Mouse (Mus musculus) cerebellum, adult 18-20 months (tissue): ENCODE data around the gene Ifi203.
"Not testable (repeated sequence)": the region's sequence is repeated elsewhere in the genome, so short reads cannot be mapped to it uniquely, and the experiment has no call there.

Source experiments
- DNase-seq, 2 experiments: peaks; one replicate each; pipeline ENCODE4 v3.0.0; 2021

Gene Ifi203

GRCm38 (mm10) chr1:173941924-173942779 is at the start of gene Ifi203, which contains the start of gene Mndal:
Gene Ifi203 (minus strand): TSS chr1:173942672.
Gene Mndal (minus strand): TSS chr1:173942491.
- not testable (repeated sequence) for DNase-seq

DNA sequence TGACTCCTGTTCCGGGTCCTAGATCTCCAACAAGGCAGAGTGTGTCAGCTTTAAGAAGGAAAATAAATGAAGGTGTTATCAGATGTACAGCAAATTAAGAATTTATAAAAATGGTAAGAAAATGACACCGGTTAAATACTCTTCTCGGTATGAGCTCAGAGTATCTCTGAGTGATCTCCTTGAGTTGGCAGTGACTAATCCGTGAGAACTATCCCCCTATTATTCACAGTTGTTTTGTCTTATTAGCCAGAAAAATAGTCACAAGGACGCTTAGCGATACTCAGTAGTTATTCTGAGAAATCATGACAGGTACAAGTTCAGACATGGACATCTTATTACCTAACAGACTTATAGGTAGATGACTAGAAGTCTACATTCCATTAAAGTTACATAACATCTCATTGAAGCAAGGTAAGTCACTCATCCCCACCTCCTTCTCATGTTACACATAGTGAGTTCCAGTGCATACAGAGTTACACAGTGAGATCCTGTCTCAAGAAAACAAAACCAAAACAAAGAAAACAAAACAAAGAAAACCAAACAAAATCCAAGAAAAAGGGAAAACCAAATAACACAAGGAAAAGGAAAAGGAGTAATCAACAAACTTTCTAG is 40.3 kb upstream of the Ifi203 start, which contains the start of gene Ifi202b:
TSS of gene Ifi202b (minus strand) at position 51 of the 612 bp plus-strand sequence.
- DNase-seq, result not testable (repeated sequence)

- not testable (repeated sequence) for DNase-seq
Measured at GRCm38 (mm10) chr1:173981038-173981437, 38.6 kb upstream of the Ifi203 start.

- no peak for DNase-seq
Measured at GRCm38 (mm10) chr1:173977622-173978021, 35.1 kb upstream of the Ifi203 start.

DNA sequence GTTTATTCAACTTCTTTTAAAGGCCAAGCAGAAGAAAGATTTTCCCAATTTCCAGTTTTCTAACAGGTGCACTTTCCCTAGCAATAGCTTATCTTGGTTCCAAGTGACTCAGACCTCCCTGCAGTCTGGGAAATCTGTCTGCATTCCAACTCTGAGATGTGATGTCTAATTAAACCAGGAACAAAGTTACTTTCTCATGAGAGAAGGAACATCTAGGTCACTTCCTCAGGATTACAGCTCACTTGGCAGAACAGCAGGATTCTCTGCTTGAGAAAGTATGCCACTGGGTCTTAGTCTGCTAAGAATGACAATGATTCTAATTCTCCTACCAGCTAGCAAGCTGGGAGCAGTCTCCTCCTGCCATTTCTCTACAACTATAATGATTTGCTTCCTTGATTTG is 30.6 kb upstream of the Ifi203 start:
- DNase-seq, result no peak

- not testable (repeated sequence) for DNase-seq
Measured at GRCm38 (mm10) chr1:173961491-173961890, 19.0 kb upstream of the Ifi203 start.

DNA sequence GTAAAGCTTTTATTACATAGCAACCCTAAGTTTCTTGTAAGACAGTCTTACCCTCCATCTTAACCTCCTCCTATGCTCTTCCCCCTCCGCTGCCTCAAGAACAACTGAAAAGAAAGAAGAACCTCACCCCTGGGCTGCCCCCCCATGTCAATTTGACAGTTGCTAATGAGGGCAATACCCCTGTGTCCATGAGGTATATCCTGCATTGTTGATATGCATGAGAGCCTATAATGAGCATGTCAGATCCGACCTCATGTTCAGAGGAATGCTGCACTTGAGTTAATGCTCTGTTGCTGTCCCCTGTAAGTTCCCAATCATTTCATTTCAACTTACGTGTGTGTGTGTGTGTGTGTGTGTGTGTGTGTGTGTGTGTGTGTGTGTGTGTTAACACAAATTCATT is 17.5 kb upstream of the Ifi203 start:
- DNase-seq, result not testable (repeated sequence)

GRCm38 (mm10) chr1:173955839-173956527 is 13.5 kb upstream of the Ifi203 start:
- DNase-seq, result not testable (repeated sequence)

GRCm38 (mm10) chr1:173955071-173955796 is 12.8 kb upstream of the Ifi203 start:
- DNase-seq, result no peak

- DNase-seq, result no peak
Measured at GRCm38 (mm10) chr1:173953563-173953962, 11.1 kb upstream of the Ifi203 start.

DNA sequence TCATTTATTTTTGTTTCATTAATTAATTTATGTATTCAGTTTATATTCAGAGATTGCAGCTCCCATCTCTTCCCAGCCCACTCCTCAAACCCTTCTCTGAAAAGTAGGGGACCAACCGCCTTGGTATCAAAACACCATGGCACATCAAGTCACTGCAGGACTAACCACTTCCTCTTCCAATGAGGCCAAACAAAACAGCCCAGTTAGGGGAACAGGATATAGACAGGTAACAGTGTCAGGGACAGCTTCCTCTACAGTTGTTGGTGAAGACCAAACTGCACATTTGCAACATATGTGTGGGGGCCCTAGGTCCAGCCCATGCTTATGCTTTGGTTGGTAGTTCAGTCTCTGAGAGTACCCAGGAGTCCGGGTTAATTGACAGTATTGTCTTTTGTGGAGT is 6.6 kb upstream of the Ifi203 start:
- not testable (repeated sequence) for DNase-seq

GRCm38 (mm10) chr1:173942780-173943066 is 251 bp upstream of the Ifi203 start:
- not testable (repeated sequence) for DNase-seq

DNA sequence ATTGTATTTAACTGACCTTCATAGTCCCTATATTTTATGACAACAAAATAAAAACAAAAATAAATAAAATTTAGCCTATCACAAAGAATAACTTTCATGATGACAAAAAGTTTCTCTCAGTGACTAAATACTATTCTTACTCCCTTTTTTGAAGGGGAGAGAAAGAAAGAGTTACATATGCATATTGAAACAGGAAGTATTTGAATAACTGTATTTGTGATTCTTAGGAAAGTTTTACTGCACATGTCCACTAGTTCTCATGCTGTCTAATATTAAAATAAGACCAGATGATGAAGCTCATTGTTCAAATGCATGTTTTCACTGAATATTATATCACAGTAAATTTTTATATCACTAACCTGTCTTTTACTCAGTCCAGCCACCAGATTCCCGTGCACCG is 950 bp downstream of the Ifi203 start:
- DNase-seq, result not testable (repeated sequence)

GRCm38 (mm10) chr1:173919279-173919678 is 23.2 kb downstream of the Ifi203 start:
- not testable (repeated sequence) for DNase-seq

GRCm38 (mm10) chr1:173914559-173914958 is 27.9 kb downstream of the Ifi203 start:
- DNase-seq, result no peak

DNA sequence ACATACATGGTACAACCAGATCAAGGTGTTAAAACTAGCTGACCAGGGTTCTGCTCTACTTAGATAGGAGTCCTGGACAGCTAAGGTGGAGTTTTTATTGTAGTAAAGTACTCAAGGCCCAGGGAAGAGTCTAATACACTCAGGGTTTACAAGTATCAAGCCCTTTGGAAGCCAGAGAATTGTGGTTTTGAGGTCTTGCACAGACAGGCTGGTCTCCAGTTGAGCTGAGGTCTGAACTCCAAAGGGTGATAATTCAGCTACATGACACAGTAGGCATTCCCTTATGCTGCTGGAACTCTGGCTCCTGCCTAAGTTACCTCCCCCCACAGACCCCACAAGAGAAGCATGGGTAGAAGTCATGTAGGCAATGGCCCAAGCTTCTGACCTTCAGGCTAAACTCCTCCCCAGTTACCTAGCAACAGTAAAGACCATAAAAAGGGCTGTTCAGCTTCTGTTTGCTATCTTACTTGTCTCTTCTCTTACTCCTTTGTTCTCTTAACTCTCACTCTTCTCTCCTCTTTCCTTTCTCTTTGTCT is 29.1 kb downstream of the Ifi203 start:
- not testable (repeated sequence) for DNase-seq

- DNase-seq, result not testable (repeated sequence)
Measured at GRCm38 (mm10) chr1:173912548-173913255, 29.8 kb downstream of the Ifi203 start, which contains the start of gene Ifi211. Gene Ifi211 (minus strand): TSS chr1:173913046.

DNA sequence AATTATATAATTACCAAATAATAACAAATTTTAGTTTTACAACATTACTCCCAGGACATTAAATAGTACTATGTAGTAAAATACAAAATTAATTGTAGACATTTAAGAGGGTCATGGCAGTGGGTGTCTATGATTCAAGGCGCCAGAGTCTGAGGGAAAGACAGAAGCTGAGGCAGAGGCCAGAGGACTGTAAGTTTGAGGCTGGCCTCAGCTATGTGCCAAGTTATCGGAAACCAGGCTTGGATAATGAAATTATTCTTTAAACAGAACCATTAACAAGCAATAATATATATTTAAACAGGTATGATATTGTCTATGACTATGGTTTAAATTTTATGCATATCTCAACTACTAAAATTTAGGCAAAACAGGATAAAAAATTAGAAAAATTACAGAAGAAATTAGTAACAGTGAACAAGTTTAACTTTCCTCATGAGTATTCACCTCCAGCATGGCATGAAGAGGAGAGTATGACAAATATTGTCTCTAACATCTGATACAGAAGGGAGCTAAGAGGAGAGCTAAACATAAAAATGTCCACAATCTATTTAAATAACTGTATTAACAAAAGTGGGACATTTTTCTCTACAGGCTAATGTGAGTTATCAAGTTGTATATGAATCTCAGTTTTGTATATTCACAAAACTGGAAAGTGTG is 30.5 kb downstream of the Ifi203 start:
- DNase-seq, result no peak

- not testable (repeated sequence) for DNase-seq
Measured at GRCm38 (mm10) chr1:173908390-173908789, 34.1 kb downstream of the Ifi203 start.

DNA sequence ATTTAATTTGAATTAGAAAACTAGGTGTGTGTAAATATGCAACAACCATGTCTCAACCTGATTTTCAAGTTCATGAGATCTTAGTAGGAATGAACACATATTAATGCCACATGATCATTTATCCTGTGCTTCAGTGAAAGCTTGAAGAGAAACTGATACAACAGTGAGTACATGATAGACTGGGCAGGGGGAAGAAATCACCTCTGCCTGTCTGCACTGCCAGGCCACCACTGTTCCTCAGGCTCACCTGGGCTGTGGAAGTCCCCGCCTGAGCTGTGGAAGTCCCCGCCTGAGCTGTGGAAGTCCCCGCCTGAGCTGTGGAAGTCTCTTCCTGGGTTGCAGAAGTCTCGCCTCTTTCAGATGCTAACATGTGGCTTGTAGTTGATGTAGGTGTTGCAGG is 36.6 kb downstream of the Ifi203 start:
- DNase-seq, result not testable (repeated sequence)

GRCm38 (mm10) chr1:173889741-173890140 is 52.7 kb downstream of the Ifi203 start:
- not testable (repeated sequence) for DNase-seq
